ENCODE assay signal across 27 mouse cellular contexts in genomic region chr6:51423466-51424122, GRCm38 (mm10). TPM values are rescaled to one million over a fixed set of nuclear protein-coding genes. Genes with fewer than 3 reads are reported as not detected.
DNase-seq lines count a peak whose midpoint lies in the region; ATAC-seq and TF ChIP-seq lines count a peak whose summit lies in the region.
"Had no signal": no experiment of that assay in that cellular context is flagged by ENCODE, and none has a peak within 500 bp of the region (broad histone marks: within the 10 kb centered on the region; RNA-seq: fewer than 3 reads in every experiment).

No protein-coding gene starts in this region.

- peak overlapping the region in 1 of 2 experiments; percentile 23; a peak in 1 of 4 replicates for H3K4me3 ChIP-seq in MEL (ENCODE audit: control insufficient read depth in 1 of 2, insufficient read depth in 1 of 2, low read depth in 2 of 2, low read length in 2 of 2)
- no peak overlapping the region for H3K4me3 ChIP-seq in lung, adult 2 months (replicated peaks; ENCODE audit: extremely low read depth, low read depth, low read length)
- no peak overlapping the region for H3K4me3 ChIP-seq in midbrain, embryonic 14.5 days (replicated peaks; ENCODE audit: low read depth, low read length)
- H3K4me3 ChIP-seq: embryonic facial prominence, embryonic 13.5 days; embryonic facial prominence, embryonic 15.5 days; erythroblast, embryonic 14.5 days; forebrain, embryonic 10.5 days; forebrain, embryonic 12.5 days had no signal

- H3K36me3 ChIP-seq in MEL (ENCODE audit: control insufficient read depth in 1 of 2, insufficient read depth in 2 of 2, low read length in 2 of 2): peaks cover 0 to 9% of the 10 kb centered on the region in 2 experiments; a peak in 2 of 4 replicates
- H3K36me3 ChIP-seq in midbrain, embryonic 14.5 days (ENCODE audit: control insufficient read depth, insufficient read depth, low read length): no peaks in the 10 kb centered on the region
- H3K36me3 ChIP-seq: embryonic facial prominence, embryonic 13.5 days; embryonic facial prominence, embryonic 15.5 days; forebrain, embryonic 10.5 days; forebrain, embryonic 12.5 days; G1E had no signal

- H3K9me3 ChIP-seq in MEL (replicated peaks; ENCODE audit: insufficient read depth, low read length): no peaks in the 10 kb centered on the region
- no peaks in the 10 kb centered on the region for H3K9me3 ChIP-seq in midbrain, embryonic 14.5 days (ENCODE audit: control insufficient read depth, low read length)
- H3K9me3 ChIP-seq: embryonic facial prominence, embryonic 15.5 days; forebrain, embryonic 10.5 days; forebrain, embryonic 12.5 days; G1E had no signal

- peaks cover 0 to 13% of the 10 kb centered on the region in 2 experiments; a peak in 3 of 4 replicates for H3K4me1 ChIP-seq in MEL (ENCODE audit: control insufficient read depth in 1 of 2, insufficient read depth in 2 of 2, low read length in 2 of 2)
- no peaks in the 10 kb centered on the region for H3K4me1 ChIP-seq in lung, adult 2 months (ENCODE audit: control insufficient read depth, insufficient read depth, low read length)
- no peaks in the 10 kb centered on the region for H3K4me1 ChIP-seq in midbrain, embryonic 14.5 days (ENCODE audit: control insufficient read depth, insufficient read depth, low read length)
- H3K4me1 ChIP-seq: embryonic facial prominence, embryonic 13.5 days; embryonic facial prominence, embryonic 15.5 days had no signal

- H3K9ac ChIP-seq in MEL (ENCODE audit: control insufficient read depth, low read depth, low read length, poor library complexity, severe bottlenecking): no peak overlapping the region
- no peak overlapping the region for H3K9ac ChIP-seq in midbrain, embryonic 14.5 days (replicated peaks; ENCODE audit: low read length)
- H3K9ac ChIP-seq: embryonic facial prominence, embryonic 13.5 days; embryonic facial prominence, embryonic 15.5 days; forebrain, embryonic 12.5 days; forebrain, postnatal 0 days had no signal

- TF ChIP-seq EP300 in MEL (IDR thresholded peaks at IDR 0.05; ENCODE audit: low read depth in 1 of 2, low read length in 2 of 2): no peak

- no peak for TF ChIP-seq POLR2A in MEL (IDR thresholded peaks at IDR 0.05; ENCODE audit: control insufficient read depth in 1 of 2, insufficient read depth in 1 of 2, low read depth in 1 of 2, low read length in 2 of 2, poor library complexity in 1 of 2)
- TF ChIP-seq POLR2A in lung, adult 2 months (IDR thresholded peaks at IDR 0.05; ENCODE audit: borderline replicate concordance, extremely low read depth, low read depth, low read length): no peak

- 56% methylated on average over 11 of the region's 11 CpGs for WGBS in lung, adult 2 months
- WGBS in midbrain, embryonic 14.5 days: 45% methylated on average over 11 of the region's 11 CpGs

- TF ChIP-seq RAD21 in MEL (IDR thresholded peaks at IDR 0.05; ENCODE audit: low read depth, low read length): no peak

- no peak overlapping the region for H3K4me2 ChIP-seq in midbrain, embryonic 14.5 days (ENCODE audit: low read length)
- H3K4me2 ChIP-seq: embryonic facial prominence, embryonic 13.5 days; embryonic facial prominence, embryonic 15.5 days; forebrain, embryonic 12.5 days had no signal

- ATAC-seq in megakaryocyte-erythroid progenitor cell, adult 5-6 weeks (replicated peaks; ENCODE audit: low FRiP score, low TSS enrichment, poor library complexity, severe bottlenecking): peak; percentile 75
- ATAC-seq in midbrain, embryonic 14.5 days (ENCODE audit: low FRiP score, low TSS enrichment): no peak
- ATAC-seq: CD4-positive, CD25-positive, alpha-beta regulatory T cell, adult 4 months; forebrain, embryonic 14.5 days; forebrain, postnatal 0 days had no signal

- no peak for TF ChIP-seq CTCF in MEL (IDR thresholded peaks at IDR 0.05 in 2 of 3, conservative IDR thresholded peaks at IDR 0.05 in 1 of 3; ENCODE audit: control insufficient read depth in 1 of 3, insufficient read depth in 1 of 3, low read depth in 2 of 3, low read length in 3 of 3, poor library complexity in 1 of 3, severe bottlenecking in 1 of 3)
- TF ChIP-seq CTCF in lung, adult 2 months (IDR thresholded peaks at IDR 0.05; ENCODE audit: insufficient read depth, low read length): no peak

- H3K27ac ChIP-seq in MEL (ENCODE audit: control insufficient read depth, low read depth, low read length): no peak overlapping the region
- H3K27ac ChIP-seq in midbrain, embryonic 14.5 days (replicated peaks; ENCODE audit: low read depth, low read length): no peak overlapping the region
- H3K27ac ChIP-seq: embryonic facial prominence, embryonic 13.5 days; embryonic facial prominence, embryonic 15.5 days; forebrain, embryonic 10.5 days; forebrain, embryonic 12.5 days had no signal

- no peaks in the 10 kb centered on the region for H3K79me2 ChIP-seq in MEL (ENCODE audit: control insufficient read depth, insufficient read depth, low read length, poor library complexity)

- DNase-seq in MEL (ENCODE audit: low read depth, low spot score) (peak; percentile 52), ZHBTc4 (ENCODE audit: low read depth, low spot score) (peak; percentile 35)
- peak; percentile 20 for DNase-seq in retina, embryonic 14.5 days (ENCODE audit: low spot score)
- DNase-seq in lung, adult 2 months: no peak
- DNase-seq in midbrain, embryonic 14.5 days: no peak
- DNase-seq in cerebellum, adult 8-10 months: no peak
- DNase-seq in cerebellum, adult 9-10 months: no peak
- DNase-seq: adrenal gland, adult 2 months; adrenal gland, postnatal 10 days; adrenal gland, postnatal 25 days; B cell, adult 2 months; cerebellum, adult 11 months; cerebellum, adult 18-20 months; cerebellum, adult 9-11 months; cerebellum, postnatal 14 days; cerebellum, postnatal 36 days; embryo, embryonic 11 days; forebrain, postnatal 0 days had no signal

- peaks cover 0 to 1% of the 10 kb centered on the region in 2 experiments; a peak in 1 of 4 replicates for H3K27me3 ChIP-seq in MEL (ENCODE audit: control insufficient read depth in 1 of 2, insufficient read depth in 2 of 2, low read length in 2 of 2)
- H3K27me3 ChIP-seq in midbrain, embryonic 14.5 days (ENCODE audit: control insufficient read depth, insufficient read depth, low read length): no peaks in the 10 kb centered on the region
- H3K27me3 ChIP-seq: embryonic facial prominence, embryonic 13.5 days; embryonic facial prominence, embryonic 15.5 days; forebrain, embryonic 12.5 days had no signal

TF ChIP-seq in MEL, 35 proteins besides CTCF, POLR2A, EP300 and RAD21:
- TF ChIP-seq MYB (IDR thresholded peaks at IDR 0.05; ENCODE audit: low read depth, low read length): no peak
- TF ChIP-seq SMC3 (IDR thresholded peaks at IDR 0.05; ENCODE audit: low read depth, low read length): no peak
- TF ChIP-seq MXI1 (IDR thresholded peaks at IDR 0.05; ENCODE audit: low read depth, low read length): no peak
- no peak for TF ChIP-seq TAL1 (IDR thresholded peaks at IDR 0.05; ENCODE audit: low read length)
- no peak for TF ChIP-seq TBP (IDR thresholded peaks at IDR 0.05; ENCODE audit: low read depth, low read length)
- TF ChIP-seq UBTF (IDR thresholded peaks at IDR 0.05; ENCODE audit: borderline replicate concordance, insufficient read depth, low read depth, low read length): no peak

RNA-seq across cellular contexts. Expression of gene Nfe2l3, which starts 8.9 kb away (rescaled TPM):
- 0.07 and 0.15 TPM in 2 replicates for total RNA-seq in MEL (2012; rRNA removed)
- under 1 TPM in 1 of 2 experiments, not detected in 1; 0.21 TPM for polyA plus RNA-seq in MEL (2012; ENCODE audit: insufficient read depth in 1 of 2, insufficient read length in 2 of 2, low read depth in 1 of 2, low replicate concordance in 2 of 2, missing spikeins in 1 of 2)
- not detected in 2 replicates for total RNA-seq in megakaryocyte-erythroid progenitor cell, adult 5-6 weeks (2014; fragmentation: Nextera tagmentation)
- total RNA-seq in megakaryocyte-erythroid progenitor cell, adult 5-6 weeks (2017): not detected in 2 replicates
- polyA plus RNA-seq in lung, adult 2 months (2012; rRNA removed): 3.0 and 3.5 TPM in 2 replicates
- 8.2 and 9.0 TPM in 2 replicates for polyA plus RNA-seq in midbrain, embryonic 14.5 days (2014; fragmentation: Nextera tagmentation; extraction: Ambion mirVana)
- total RNA-seq: adrenal gland, postnatal 25 days had no signal
- polyA plus RNA-seq: erythroblast, embryonic 14.5 days; G1E had no signal

RNA-seq across cellular contexts. Expression of gene Hnrnpa2b1, which starts 46.1 kb away (rescaled TPM):
- total RNA-seq in MEL (2012; rRNA removed): 635 and 657 TPM in 2 replicates
- polyA plus RNA-seq in MEL (2012; ENCODE audit: insufficient read depth in 1 of 2, insufficient read length in 2 of 2, low read depth in 1 of 2, low replicate concordance in 2 of 2, missing spikeins in 1 of 2): 1,000 to 10,000 TPM; 1,226 to 1,710 TPM
- total RNA-seq in megakaryocyte-erythroid progenitor cell, adult 5-6 weeks (2014; fragmentation: Nextera tagmentation): 1,156 and 1,577 TPM in 2 replicates
- total RNA-seq in megakaryocyte-erythroid progenitor cell, adult 5-6 weeks (2017): 1,688 and 2,170 TPM in 2 replicates
- 45.4 and 73.2 TPM in 2 replicates for polyA plus RNA-seq in lung, adult 2 months (2012; rRNA removed)
- polyA plus RNA-seq in midbrain, embryonic 14.5 days (2014; fragmentation: Nextera tagmentation; extraction: Ambion mirVana): 859 and 918 TPM in 2 replicates

RNA-seq across cellular contexts. Expression of gene Cbx3, which starts 46.6 kb away (rescaled TPM):
- 250 and 253 TPM in 2 replicates for total RNA-seq in MEL (2012; rRNA removed)
- polyA plus RNA-seq in MEL (2012; ENCODE audit: insufficient read depth in 1 of 2, insufficient read length in 2 of 2, low read depth in 1 of 2, low replicate concordance in 2 of 2, missing spikeins in 1 of 2): 100 to 1,000 TPM in 1 of 2 experiments, not detected in 1; 177 TPM
- total RNA-seq in megakaryocyte-erythroid progenitor cell, adult 5-6 weeks (2014; fragmentation: Nextera tagmentation): 292 and 301 TPM in 2 replicates
- total RNA-seq in megakaryocyte-erythroid progenitor cell, adult 5-6 weeks (2017): 423 and 530 TPM in 2 replicates
- 5.1 and 9.7 TPM in 2 replicates for polyA plus RNA-seq in lung, adult 2 months (2012; rRNA removed)
- 518 and 525 TPM in 2 replicates for polyA plus RNA-seq in midbrain, embryonic 14.5 days (2014; fragmentation: Nextera tagmentation; extraction: Ambion mirVana)

Comparison
In these comparisons a context has a peak if more than half of its experiments do, and no peak if none do; other contexts are left out.
1. DNase-seq: peak in MEL (single experiment), ZHBTc4 (single experiment) and retina, embryonic 14.5 days (single experiment); none in lung, adult 2 months (single experiment), midbrain, embryonic 14.5 days (single experiment), cerebellum, adult 8-10 months (single experiment) and cerebellum, adult 9-10 months (single experiment).
2. RNA of gene Hnrnpa2b1, which starts 46.1 kb away (polyA plus RNA-seq): 1,226 to 1,710 TPM in MEL and 859 to 918 TPM in midbrain, embryonic 14.5 days; 45.4 to 73.2 TPM in lung, adult 2 months; every median in the first group is over 10 times any median in the second.